Mouse (Mus musculus): ENCODE measurements around the gene Rhbdl2.

The Rhbdl2 gene

DNA sequence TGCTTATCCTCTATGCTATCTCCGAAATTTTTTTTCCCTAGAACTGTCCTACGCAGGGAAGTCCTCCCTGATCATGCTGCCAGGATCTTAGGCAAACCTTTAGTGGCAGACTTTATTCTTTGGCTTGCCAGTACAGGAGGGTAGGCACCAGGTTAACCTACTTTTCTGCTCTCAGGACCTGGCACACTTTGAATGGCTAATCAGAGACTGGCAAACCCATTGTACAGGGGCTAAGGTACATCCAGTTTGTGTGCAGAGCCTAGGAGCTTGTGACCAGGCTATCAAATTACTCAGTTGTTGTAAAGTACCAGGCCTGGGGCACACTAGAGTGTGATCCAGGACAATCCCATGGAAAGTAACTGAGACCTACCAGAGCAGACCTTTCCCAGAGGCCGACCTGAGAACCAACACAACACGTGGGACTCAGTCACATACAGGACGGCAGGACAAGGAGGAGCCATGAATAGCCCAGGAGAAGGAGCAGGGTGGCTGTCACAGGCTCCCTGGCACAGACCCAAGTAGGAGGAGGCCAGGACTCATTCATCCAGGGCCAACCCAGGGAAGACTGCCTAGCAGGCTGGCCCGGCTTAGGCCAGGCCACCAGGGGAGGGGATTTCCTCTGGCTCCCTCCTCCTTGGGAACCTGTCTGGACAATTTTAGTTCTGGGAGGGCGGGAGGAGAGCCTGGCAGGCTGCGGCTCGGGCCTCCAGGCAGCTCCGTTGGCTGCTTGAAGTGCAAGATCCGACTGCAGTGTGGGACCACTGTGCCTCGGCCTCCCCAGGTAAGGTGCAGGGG lies at the start of gene Rhbdl2:
Gene Rhbdl2 (plus strand): TSS at position 684 of the 795 bp plus-strand sequence.
- no peak for DNase-seq (ENCODE audit: low spot score)

DNA sequence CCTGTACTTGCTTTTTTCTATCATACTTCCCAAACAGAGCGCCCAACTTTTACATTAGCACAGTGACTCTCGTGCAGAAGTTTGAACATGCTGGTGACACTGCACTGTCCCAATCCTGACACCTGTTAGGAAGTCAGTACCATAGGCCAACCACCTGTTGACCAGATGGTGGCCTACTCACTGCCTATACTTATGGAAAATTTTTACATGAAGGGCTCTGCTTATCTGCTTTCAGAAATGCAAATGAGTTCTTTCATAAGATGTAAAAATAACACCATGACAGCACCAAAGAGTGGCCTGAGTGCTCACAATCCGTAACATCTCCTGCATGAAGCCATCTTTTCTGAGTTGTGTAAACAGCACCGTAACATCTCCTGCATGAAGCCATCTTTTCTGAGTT lies 49.0 kb upstream of the Rhbdl2 start:
- DNase-seq (ENCODE audit: low spot score): no peak

DNA sequence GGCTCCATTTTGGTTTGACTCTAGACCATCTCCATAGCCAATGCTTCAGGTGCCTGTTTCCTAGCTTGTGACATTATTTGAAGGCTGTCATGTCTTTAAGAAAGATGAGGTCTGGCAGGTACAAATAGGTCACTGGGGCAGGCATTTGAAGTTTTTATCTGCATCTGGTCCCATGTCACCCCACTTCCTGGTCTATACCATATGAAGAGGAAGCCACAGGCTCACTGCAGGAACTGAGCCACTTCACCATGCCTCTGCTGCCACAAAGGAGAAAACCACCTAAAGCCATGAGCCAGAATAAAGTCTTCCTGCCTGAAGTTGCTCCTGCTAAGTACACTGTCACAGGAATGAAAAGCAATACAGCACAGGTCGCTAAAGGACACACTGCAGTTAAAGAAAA lies 44.8 kb upstream of the Rhbdl2 start:
- no peak for DNase-seq (ENCODE audit: low spot score)

DNA sequence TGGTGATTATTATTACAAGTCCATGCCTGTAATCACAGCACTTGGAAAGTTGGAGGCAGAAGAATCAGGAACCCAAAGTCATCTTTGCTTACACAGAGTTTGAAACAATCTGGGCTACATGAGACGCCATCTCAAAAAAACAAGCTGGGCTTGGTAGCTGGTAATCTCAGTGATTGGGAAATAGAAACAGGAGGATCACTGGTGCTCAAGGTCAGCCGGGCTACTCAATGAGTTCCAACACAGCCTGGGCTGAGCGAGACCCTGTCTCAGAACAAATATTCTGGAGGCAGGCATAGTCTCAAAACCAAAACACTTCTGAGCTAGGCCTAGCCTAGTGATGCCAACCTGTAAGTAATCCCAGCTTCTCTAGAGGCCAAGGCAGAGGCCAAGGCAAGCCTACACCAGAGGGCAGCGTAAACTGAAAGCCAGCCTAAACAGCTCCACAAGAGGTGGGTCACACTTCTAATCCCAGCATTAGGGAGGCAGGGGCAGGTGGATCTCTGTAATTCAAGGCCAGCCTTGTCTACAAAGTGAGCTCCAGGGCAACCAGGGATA lies 42.4 kb upstream of the Rhbdl2 start:
- DNase-seq (ENCODE audit: low spot score): no peak

DNA sequence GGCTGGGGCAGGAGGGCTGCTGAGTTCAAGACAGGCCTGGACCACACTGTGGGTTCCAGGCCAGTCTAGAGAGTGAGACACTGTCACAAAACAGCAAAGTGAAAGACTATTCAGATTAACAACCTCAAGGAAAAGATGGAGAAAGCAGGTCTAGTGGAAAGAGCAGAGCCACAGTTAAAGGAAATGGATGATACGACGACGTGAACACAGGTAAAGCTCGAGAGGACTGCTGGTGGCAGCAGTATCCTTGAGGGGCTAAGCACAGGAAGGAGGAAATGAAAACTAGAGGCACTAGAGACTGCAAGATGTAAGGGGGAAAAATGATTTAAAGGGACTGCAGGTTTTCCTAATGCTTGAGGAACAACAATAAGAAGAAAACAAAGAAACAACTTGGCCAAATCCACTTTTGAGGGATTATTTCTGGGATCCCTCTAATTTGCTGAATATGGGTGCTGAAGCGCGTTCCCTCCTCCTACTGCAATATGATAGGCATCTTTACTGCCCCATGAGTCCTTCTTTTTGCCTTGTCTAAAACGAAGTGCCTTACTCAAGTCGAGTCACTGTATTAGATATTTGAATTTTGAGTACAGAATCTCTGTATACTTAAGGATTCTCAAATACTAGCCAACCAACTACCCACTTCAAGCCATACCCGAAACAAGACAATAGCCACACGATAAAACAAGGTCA lies 38.8 kb upstream of the Rhbdl2 start:
- no peak for DNase-seq (ENCODE audit: low spot score)

DNA sequence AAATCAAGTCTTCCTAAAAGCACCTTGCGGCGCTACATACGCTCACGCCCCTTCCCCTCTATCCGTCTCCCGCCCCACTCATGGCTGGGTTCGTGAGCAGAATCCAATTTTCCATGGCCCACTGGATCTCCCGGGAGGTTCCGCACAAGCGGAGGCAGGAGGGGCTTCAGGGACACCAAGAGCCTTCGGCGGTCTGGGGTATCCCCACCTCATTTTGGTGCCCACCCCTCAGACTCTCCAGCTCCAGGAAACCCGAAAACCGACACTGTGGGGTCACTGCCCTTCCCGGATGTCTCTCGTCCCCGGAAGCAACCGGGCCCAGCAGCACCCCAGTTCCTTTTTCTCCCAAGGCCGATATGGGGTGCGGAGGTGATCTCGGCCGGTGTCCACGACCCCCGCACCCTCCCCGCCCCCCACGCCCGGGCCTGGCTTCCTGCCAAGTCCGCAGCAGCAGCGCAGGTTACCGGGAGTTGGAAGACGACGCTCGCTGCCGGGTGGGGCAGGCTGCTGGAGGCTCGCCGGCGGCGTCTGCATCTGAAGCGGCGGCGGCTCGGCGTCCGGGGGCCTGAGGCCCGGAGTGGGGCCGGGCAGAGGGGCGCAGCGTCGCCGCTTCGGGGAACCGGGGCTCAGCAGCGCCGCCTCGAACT lies 38.1 kb upstream of the Rhbdl2 start:
- peak; percentile 9 for DNase-seq (ENCODE audit: low spot score)

DNA sequence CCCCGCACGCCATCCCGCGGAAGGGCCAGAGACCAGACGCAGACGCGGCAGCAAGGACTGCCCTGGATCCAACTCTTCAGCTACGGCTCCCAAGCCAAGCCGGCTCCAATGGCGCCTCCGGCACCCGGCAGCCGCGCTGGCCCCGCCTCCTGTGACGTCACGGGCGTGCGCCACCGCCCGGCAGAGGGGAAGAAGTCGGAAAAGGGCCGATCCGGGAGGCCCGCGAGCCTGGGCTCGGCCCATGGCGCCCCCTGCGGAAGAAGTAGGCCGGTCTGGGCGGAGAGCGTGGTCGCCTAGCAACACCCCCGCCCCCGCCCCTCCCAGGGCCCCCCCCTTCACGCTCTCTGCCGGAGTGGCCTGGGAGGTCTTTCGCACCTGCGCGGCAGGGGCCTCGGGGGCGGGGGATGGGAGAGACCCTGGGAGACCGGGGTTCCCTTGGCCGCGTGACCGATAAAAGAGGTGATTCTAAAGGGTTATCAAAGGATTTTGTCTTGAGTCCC lies 37.5 kb upstream of the Rhbdl2 start, which contains the start of gene Akirin1:
Gene Akirin1 (minus strand): TSS at position 194 of the 500 bp plus-strand sequence.
- peak; percentile 96 for DNase-seq (ENCODE audit: low spot score)

DNA sequence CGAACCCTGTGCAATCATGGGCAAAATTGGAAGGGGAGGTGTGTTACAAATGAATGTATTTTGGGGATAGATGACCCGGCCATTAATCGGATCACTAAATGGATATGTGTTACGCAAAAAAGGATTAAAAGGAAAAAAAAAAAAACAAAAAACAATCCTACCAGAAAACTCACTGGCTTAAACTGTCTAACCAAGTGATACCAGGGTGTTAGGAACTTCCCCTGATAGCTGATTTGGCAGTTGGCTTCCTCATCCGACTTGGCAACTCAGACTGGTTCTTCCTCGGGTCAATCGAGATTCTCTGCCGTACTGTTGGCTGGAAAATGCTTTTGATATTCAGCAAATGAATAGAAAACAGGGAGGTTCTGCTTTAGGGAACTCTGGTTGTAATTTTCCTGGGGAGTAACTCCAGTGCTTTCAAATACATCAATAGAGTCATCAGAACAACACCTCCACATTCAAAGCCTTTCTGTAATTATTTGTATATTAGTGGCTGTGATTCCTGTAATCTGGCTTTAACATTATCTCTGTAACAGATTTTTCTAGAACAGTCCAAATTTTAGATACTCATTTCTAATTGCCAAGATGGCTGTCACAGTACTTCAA lies 36.9 kb upstream of the Rhbdl2 start:
- DNase-seq (ENCODE audit: low spot score): no peak

DNA sequence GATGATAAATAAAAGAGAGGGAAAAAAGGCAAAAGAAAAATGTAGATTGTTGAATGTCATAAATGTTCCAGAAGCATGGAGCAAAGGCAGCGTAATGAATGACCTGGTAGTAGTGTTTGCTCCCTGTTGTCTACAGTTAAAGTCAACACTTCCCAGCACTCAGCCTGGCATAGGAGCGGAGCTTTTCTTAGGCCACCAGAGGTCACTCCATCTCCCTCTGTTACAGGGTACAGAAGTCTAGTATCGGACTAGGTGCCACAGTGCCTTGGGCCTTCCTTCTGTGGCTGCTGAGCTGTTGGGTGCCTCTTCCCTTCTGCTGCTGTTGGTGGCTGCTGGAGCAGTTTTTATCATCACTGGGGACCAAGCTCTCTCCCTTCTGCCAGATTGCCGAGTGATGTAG lies 29.4 kb upstream of the Rhbdl2 start:
- no peak for DNase-seq (ENCODE audit: low spot score)

DNA sequence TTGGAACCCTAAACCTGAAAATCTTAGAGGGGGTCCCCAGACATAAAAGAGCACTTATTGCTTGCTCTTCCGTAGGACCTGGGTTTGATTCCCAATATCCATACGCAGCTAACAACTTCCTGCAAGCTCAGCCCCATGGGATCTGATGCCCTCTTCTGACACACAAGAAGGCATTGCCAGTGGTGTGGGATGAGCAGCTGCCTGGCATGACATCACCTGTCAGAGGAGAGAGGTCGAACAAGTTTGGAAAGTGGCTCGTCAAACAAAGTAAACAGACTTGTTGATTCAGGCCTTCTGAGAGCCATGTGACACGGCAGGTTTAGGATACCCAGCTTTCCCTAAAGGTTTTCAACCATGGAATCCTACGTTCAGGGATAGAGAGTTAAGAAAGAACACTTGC lies 22.6 kb upstream of the Rhbdl2 start:
- DNase-seq (ENCODE audit: low spot score): no peak

DNA sequence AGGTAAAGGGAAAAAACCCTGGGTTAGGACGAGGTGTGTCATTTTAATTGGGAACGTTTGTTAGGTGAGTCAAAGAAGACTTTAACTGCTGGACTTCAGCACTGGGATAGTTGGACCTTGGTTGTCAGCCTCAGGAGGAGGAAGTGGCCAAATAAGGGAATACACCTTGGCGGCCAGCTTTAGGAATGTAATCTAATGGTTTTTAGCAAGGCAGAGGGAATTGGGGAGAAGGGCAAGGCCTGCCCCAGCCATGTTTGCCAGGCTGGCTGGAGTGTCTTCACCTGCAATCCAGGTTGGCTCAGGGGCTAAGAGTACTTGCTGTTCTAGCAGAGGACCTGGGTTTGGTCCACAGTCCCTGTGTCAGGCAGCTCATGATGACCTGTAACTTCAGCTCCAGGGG lies 19.9 kb upstream of the Rhbdl2 start:
- no peak for DNase-seq (ENCODE audit: low spot score)

DNA sequence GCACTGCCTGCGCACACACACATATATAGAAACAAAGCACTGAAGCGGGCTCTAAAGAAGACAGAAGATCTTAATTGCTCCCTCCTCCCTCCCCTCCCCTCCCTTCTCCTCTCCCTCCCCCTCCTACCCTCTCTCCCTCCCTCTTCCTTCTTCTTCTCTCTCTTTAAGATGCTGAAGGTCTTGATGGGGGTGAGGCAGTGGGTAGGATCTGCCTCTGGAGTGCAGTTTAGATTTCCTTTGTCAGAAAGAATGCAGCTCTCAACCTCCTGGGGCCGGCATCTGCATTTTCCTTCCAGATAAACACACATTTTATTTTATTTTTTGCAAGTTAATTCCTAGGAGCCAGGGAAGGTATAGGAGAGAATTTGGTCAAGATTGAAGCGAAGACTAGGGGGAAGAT lies 19.4 kb upstream of the Rhbdl2 start:
- no peak for DNase-seq (ENCODE audit: low spot score)

DNA sequence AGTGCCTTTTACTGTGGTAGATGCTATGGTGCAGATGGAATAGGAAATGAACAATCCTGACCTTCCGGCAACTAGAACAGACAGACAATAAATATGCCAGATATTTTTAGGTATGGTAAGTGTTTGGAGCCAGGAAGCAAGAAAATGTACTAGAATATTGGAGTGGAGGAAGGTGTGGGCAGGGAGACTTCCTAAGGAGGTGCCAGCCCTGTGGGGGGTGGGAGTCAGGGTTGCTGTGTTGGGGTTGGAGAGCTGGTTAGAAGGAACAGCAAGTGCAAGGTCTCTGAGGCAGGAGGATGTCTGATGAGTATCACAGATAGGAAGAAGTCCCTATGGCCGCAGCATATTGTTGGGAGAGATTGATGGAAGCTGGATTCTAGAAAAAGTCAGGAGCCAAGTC lies 5.0 kb downstream of the Rhbdl2 start:
- no peak for DNase-seq (ENCODE audit: low spot score)

DNA sequence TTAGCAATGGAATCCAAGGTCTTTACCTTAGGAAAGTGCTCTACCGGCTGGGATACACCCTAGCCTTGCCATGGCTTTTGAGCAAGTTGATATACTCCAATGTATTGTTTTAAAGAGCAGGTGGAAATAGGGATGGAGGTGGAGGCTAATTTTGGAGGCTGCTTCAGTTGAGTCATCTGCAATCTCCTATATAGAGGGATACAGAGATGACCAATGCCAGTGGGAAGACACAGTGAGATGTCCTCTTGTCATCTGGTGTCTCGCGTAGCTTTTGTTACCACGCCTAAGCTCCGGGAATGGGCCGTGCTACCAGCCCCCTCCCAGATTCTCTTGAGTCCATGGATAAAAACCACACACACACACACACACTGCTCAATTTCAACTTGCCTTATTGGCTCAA lies 5.5 kb downstream of the Rhbdl2 start:
- DNase-seq (ENCODE audit: low spot score): no peak

DNA sequence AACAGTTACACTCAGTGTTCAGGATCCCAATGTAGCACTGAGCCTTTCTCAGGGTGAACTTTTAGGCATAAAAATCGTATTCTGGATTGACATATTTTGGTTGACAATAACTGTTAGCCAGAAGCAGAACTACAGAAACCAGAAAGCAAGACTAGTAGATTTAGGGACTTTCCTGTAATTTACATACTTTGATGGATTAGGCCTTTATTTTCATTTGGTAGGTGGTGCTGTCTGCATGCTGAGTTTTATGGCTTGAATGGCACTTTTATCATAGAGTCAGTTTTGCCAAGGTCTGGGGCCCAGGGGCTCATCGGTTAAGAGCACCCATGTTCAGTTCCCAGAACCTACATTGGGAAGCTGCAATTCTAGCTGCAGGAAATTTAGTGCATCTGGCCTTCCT lies 7.4 kb downstream of the Rhbdl2 start:
- DNase-seq (ENCODE audit: low spot score): no peak

DNA sequence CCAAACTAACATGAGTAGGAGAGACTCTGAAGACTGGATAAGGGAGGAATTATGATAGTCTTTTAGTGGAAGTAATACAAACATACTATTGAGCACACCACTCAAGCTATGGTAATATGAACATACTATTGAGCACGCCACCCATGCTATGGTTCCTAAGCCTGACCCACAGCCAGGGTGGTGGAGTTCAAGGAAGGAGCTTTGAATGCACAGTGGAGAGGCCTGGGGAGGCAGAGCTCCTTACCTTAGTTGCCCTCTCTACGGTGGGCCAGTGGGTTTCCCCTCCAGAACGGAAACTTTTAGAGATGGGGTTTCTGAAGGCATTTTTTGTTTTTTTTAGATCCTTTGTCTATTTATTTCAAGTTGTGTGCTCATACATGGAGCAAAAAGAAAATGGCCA lies 9.7 kb downstream of the Rhbdl2 start:
- no peak for DNase-seq (ENCODE audit: low spot score)

DNA sequence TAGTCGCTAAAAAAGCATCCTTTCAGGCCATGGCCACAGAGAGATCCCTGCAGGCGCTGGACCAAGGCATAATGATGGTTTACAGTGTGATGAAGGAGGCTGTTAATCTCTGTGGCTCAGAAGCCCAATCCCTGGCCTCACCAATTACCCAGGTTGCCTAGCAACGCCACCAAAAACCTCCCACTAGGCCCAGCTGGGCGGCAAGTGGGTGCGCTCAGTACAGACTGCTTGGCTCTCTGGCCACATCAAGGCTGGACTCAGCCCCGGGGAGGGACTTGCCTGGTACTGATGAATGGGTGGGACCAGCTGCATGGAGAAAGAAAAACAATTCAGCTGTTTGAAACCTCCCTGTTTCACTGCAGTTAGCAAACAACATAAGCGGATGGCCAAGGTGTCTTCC lies 10.2 kb downstream of the Rhbdl2 start:
- DNase-seq (ENCODE audit: low spot score): no peak

DNA sequence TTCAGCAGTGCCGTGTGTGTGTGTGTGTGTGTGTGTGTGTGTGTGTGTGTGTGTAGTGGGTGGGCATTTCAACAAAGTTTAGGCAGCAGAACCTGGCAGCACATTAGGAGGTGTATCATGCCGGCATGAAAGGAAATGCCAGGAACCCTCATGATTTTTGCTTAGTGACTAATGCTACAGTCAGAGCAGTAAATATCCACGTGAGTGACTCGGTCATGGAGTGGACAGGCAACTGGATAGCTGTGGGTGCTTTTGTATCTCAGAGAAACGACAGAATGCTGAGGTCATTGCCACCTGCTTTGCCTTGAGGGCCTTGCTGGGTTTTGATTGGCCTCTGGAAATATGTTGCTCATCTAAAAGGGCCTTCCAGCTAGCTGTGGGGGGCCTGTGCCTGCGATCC lies 16.0 kb downstream of the Rhbdl2 start:
- DNase-seq (ENCODE audit: low spot score): no peak

DNA sequence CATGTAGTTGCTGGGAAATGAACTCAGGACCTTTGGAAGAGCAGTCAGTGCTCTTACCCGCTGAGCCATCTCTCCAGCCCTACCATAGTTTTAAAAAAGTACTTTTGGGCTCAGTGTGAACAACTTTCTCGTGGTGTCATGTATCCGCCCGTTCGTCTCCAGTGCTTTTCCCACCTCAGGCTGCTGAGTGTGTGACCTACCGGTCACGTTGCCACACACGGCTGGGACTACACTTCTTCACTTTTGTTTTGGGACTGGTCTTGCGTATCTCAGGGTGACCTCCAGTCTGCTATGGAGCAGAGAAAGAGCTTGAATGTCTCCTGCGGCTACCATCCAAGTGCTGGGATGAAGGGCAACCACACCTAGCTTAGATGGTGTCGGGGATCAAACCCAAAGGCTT lies 20.6 kb downstream of the Rhbdl2 start:
- no peak for DNase-seq (ENCODE audit: low spot score)

DNA sequence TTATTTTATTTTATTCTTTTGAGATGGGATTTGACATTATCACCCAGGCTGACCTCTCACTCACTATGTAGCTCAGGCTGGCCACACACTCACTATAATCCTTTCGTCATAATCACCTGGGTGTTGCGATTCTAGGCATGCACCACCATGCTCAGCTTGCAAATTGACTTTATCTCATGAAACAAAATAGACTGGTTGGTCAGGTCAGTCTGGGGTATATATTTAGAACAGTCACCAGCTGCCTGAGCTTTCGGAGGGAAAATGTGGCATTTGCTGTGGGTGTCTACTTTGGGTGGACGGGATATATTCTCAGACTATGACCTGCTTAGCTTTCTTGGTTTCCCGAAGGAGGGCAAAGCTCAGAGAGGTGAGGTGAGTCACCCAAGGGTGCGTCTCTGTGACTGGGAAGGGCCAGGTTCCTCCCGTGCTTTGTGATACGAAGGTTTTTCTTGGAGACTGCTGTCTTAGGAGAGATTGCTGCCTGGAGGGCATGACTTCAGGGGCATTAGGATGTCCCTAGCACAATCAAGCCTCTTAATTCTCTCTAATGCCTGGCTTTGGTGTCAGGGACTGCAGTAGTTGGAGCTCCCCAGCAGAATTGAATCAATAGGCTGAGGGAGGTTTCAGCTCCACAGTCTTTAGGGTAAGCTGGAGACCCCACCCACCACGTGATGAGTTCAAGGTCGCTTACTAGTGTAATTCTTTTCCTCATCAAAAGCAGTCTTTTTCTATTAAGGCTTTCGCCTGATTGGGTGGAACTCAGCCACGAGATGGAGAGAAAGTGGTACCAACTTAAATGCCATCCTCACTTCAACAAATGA lies 23.0 kb downstream of the Rhbdl2 start:
- DNase-seq (ENCODE audit: low spot score): no peak

DNA sequence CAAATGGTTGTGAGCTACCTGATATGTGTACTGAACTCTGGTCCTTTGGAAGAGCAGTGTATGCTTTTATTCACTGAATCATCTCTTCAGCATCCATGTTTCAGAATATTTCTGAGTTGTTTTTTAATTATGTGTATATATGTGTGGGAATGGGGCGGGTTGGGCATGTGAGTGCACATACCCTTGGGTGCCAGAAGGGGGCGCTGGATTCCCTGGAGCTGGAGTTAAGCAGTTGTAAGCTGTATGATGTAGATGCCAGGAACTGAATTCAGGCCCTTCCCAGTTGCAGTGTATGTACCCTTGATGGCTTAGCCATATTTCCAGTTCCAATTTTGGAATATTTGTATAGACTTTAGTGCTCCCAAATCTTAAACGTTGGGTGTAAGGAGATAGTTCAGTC lies 24.9 kb downstream of the Rhbdl2 start:
- no peak for DNase-seq (ENCODE audit: low spot score)

Measured in yolk sac, embryonic 10.5 days (tissue).